Mouse (Mus musculus) testis, adult 2 months (tissue): ENCODE results near the gene Fcrla.

Experiments used
- CTCF ChIP-seq: fragments of 200-500 bp; IDR thresholded peaks from 2 replicates; pipeline ENCODE4 v1.5.1; 2012; ENCODE audit warnings: low read depth, mild to moderate bottlenecking, inconsistent platforms, low read length, moderate library complexity; ENCODE audit not compliant: control insufficient read depth, insufficient read depth, insufficient replicate concordance
- POLR2A ChIP-seq: fragments of 200-500 bp; IDR thresholded peaks from 2 replicates; pipeline ENCODE4 v1.6.1; 2012; ENCODE audit warnings: low read depth, mild to moderate bottlenecking, inconsistent platforms, low read length, moderate library complexity; ENCODE audit not compliant: control insufficient read depth

- TF ChIP-seq CTCF (no peak), POLR2A (no peak)
Measured at GRCm38 (mm10) chr1:170919308-170919707, 8.1 kb downstream of the Fcrla start.
